Mouse (Mus musculus) intestine, embryonic 16.5 days (tissue): ENCODE measurements around the gene Klhl35. TPM values are rescaled to one million over a fixed set of nuclear protein-coding genes. Genes with fewer than 3 reads are reported as not detected.
"Not testable (repeated sequence)": the region's sequence is repeated elsewhere in the genome, so short reads cannot be mapped to it uniquely, and the experiment has no call there.

Experiments
- ATAC-seq: fragments of 200-750 bp; cut with Nextera tagmentation; 2 replicates; pipeline ENCODE4 v1.8.0; 2017; ENCODE audit warnings: moderate TSS enrichment, moderate library complexity
- H3K27ac ChIP-seq: fragments of 300-500 bp; sonication (generic); 2 replicates; pipeline ENCODE4 v1.5.1; 2014; ENCODE audit warnings: mild to moderate bottlenecking, low read length
- H3K27me3 ChIP-seq: fragments of 300-500 bp; sonication (generic); replicated peaks from 2 replicates; pipeline ENCODE4 v1.6.1; 2014; ENCODE audit warnings: low read length, control low read depth, mixed read lengths; ENCODE audit not compliant: control insufficient read depth, insufficient read depth
- H3K36me3 ChIP-seq: fragments of 300-500 bp; sonication (generic); 2 replicates; pipeline ENCODE4 v1.6.1; 2014; ENCODE audit warnings: low read length, control low read depth; ENCODE audit not compliant: control insufficient read depth, insufficient read depth
- H3K4me1 ChIP-seq: fragments of 300-500 bp; sonication (generic); 2 replicates; pipeline ENCODE4 v1.6.1; 2014; ENCODE audit warnings: low read length, control low read depth, mixed read lengths; ENCODE audit not compliant: control insufficient read depth, insufficient read depth
- H3K4me2 ChIP-seq: fragments of 300-500 bp; sonication (generic); 2 replicates; pipeline ENCODE4 v1.6.1; 2014; ENCODE audit warnings: low read depth, low read length, control low read depth
- H3K4me3 ChIP-seq: fragments of 300-500 bp; sonication (generic); 2 replicates; pipeline ENCODE4 v1.5.1; 2014; ENCODE audit warnings: mild to moderate bottlenecking, low read length
- H3K9ac ChIP-seq: fragments of 300-500 bp; sonication (generic); 2 replicates; pipeline ENCODE4 v1.6.1; 2014; ENCODE audit warnings: low read depth, low read length
- H3K9me3 ChIP-seq: fragments of 300-500 bp; sonication (generic); 2 replicates; pipeline ENCODE4 v1.6.1; 2016; ENCODE audit warnings: low read length, control low read depth; ENCODE audit not compliant: control insufficient read depth
- WGBS: fragments of 180-500 bp; shearing (Covaris S2); extraction: QIAGEN DNeasy Blood & Tissue Kit; methylation state at CpG from one replicate; pipeline ENCODE4 v1.1.7; 2014; 5-methylcytosine and 5-hydroxymethylcytosine counted together
- polyA plus RNA-seq: library from polyadenylated mRNA; unstranded; fragments of >200 nt; fragmentation: Nextera tagmentation; extraction: Ambion mirVana; gene quantifications from 2 replicates; pipeline ENCODE4 v1.2.1, GENCODE M21; 2015

Klhl35 gene
- polyA plus RNA-seq, 1 experiment from 2014 or later: 0.15 TPM

DNA sequence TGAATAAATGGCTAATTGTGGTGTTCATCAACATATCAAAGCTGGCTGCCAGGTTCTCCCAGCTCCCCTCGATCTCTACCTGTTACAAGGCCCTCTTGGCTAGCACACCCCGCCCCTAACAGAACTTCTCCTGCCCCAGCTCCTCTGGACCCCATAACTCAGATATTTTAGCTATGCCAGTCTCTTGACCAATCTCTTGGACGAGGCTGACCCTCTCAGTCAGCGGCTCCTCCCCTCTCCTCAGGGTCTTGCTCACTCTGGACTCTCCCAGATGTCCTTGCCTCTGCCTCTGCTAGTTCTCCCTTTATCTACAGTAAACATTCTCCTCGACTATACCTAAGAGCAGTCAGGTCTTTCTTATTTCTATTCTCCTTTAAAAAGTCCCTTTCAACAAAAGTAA, 34.9 kb downstream of the Klhl35 start:
- ATAC-seq: peak; percentile 71
- Histone ChIP-seq H3K4me2 (no peak overlapping the region), H3K9ac (no peak overlapping the region), H3K4me1 (no peaks in the 10 kb centered on the region), H3K27ac (no peak overlapping the region), H3K36me3 (no peaks in the 10 kb centered on the region), H3K4me3 (no peak overlapping the region), H3K27me3 (no peaks in the 10 kb centered on the region), H3K9me3 (no peaks in the 10 kb centered on the region)
- 26% methylated on average over 5 of the region's 5 CpGs for WGBS

DNA sequence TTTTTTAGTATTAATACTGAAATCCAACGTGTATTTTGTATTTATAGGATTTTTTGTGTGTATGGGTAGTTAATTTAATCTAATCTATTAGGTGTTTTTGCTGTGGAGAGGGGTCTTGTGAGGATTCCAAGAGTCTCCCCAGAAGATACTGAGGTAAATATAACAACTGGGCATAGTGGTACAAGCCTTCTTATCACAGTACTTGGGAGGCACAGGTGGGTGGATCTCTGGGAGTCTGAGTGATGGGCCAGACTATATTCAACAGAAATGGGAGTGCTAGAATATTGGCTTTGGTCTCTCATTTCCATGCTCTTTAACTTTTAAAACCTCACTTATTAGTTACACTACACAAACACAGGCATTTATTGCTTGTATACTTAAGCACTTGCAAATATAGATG, 35.3 kb downstream of the Klhl35 start:
- Histone ChIP-seq H3K4me2 (no peak overlapping the region), H3K36me3 (no peaks in the 10 kb centered on the region), H3K4me3 (no peak overlapping the region), H3K4me1 (no peaks in the 10 kb centered on the region), H3K9me3 (no peaks in the 10 kb centered on the region), H3K9ac (no peak overlapping the region), H3K27me3 (no peaks in the 10 kb centered on the region), H3K27ac (no peak overlapping the region)
- no peak for ATAC-seq
- WGBS: 48% methylated on average over 1 of the region's 1 CpGs

GRCm38 (mm10) chr7:99504556-99504955, 38.8 kb downstream of the Klhl35 start:
- Histone ChIP-seq H3K27me3 (no peaks in the 10 kb centered on the region), H3K4me3 (no peak overlapping the region), H3K9ac (no peak overlapping the region), H3K4me2 (no peak overlapping the region), H3K36me3 (no peaks in the 10 kb centered on the region), H3K4me1 (no peaks in the 10 kb centered on the region), H3K9me3 (no peaks in the 10 kb centered on the region), H3K27ac (no peak overlapping the region)
- no peak for ATAC-seq

- ATAC-seq, H3K27me3 ChIP-seq, H3K27ac ChIP-seq, H3K9ac ChIP-seq, H3K36me3 ChIP-seq, H3K4me3 ChIP-seq, H3K9me3 ChIP-seq, H3K4me2 ChIP-seq, H3K4me1 ChIP-seq: not testable (repeated sequence)
- WGBS: 13% methylated on average over 2 of the region's 2 CpGs
Observed at GRCm38 (mm10) chr7:99508187-99508586, 42.4 kb downstream of the Klhl35 start.

DNA sequence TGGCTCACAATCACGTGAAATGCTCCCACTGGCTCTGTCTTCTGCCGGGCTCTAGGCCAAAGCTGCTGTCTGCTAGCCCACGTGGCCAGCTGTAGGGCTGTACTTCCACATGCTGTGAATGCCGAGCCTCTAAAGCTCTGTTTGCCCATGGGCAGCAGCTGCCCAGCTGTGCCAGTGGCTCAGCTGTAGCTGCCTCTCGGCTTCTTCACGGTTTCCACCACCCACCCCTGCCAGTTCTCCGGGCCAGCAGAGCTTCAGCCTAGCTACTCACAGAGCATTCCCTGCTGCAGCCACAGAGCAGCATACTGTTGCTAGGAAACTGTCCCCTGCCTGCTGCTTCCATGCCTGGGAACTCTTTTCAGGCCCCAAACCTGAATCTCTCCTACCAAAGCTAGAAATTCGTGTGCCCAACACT, 44.3 kb downstream of the Klhl35 start:
- ATAC-seq: no peak
- Histone ChIP-seq H3K4me1 (0 out of 2 replicates have a peak, but pooled peaks cover 4% of the 10 kb centered on the region), H3K27ac (no peak overlapping the region), H3K27me3 (no peaks in the 10 kb centered on the region), H3K36me3 (no peaks in the 10 kb centered on the region), H3K4me2 (no peak overlapping the region), H3K9ac (no peak overlapping the region), H3K4me3 (no peak overlapping the region), H3K9me3 (no peaks in the 10 kb centered on the region)
- 15% methylated on average over 8 of the region's 8 CpGs for WGBS

DNA sequence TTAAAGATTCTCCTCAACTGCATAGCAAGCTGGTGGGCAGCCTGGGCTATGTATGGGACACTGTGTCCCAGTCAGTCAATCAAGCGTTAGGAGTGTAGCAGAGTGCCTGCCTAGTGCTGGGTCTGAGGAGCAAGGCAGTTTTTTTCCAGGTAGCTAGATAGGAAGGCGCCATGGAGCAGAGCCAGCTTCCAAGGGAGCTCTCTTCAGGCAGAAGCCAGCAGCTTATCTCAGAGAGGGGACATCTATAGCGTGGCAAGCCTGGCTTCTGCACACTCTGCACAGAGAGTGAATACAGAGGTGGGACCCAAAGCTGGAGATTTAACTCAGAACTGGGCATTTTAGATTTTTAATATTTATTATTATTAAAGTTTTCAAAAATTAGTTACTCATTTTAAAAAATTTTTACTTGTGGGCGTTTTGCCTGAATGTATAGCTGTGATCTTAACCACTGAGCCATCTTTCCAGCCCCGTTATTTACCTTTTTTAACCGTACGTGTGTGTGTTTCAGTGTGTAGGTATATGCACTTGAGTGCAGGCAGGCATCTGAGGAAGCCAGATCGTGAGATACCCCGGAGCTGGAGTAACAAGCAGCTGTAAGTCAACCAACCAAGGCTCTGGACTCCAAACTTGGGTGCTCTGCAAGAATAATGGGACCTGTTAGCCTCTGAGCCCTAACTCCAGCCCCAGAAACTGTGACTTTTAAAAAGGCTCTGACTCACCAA, 50.4 kb downstream of the Klhl35 start:
- no peak overlapping the region for H3K27ac ChIP-seq
- 70% methylated on average over 9 of the region's 9 CpGs for WGBS
- no peak; the same call in 1 of the 2 replicates for ATAC-seq

GRCm38 (mm10) chr7:99516814-99517157, 51.0 kb downstream of the Klhl35 start:
- Histone ChIP-seq H3K36me3 (no peaks in the 10 kb centered on the region), H3K27ac (no peak overlapping the region), H3K27me3 (no peaks in the 10 kb centered on the region), H3K9me3 (no peaks in the 10 kb centered on the region), H3K9ac (no peak overlapping the region), H3K4me3 (no peak overlapping the region), H3K4me2 (no peak overlapping the region), H3K4me1 (peaks cover 14% of the 10 kb centered on the region)
- ATAC-seq: peak; percentile 53
- 54% methylated on average over 3 of the region's 3 CpGs for WGBS

More for the DNA sequence above, 50.4 kb downstream of the Klhl35 start:
- Histone ChIP-seq H3K27me3 (no peaks in the 10 kb centered on the region), H3K36me3 (no peaks in the 10 kb centered on the region), H3K9me3 (no peaks in the 10 kb centered on the region), H3K9ac (no peak overlapping the region), H3K4me1 (peaks cover 14% of the 10 kb centered on the region), H3K4me3 (no peak overlapping the region), H3K4me2 (no peak overlapping the region)

DNA sequence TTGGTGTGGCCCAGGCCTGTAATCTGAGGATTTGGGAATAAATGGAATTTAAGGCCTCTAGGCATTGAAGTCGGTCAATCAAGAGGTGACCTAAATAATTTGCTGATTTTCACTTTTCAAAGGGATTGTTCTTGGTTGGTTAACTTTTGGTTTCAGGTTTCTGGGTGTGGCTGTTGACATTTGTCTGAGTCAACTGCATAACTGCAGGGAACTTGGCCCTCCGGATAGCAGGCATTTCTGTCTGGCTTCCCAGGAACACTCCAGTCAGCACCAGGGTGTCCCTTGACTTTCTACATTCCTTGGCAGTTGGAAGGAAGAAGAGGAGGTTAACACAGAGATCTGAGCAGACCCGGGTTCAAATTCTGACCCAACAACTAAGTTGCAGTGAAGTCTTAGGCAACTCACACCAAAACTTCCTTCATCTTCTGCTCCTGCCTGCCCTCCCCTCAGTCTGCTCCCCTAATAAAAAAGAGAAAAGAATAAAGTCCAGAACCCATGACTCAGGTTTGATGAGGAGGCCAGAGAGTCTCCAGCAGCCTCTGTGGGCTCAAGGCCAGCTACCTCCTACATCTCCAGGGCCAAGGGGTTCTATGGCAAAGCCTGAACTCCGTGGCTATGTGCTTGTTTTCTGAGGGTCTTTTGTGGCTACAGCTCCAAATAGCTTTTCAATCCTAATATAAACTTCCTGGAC, 53.3 kb downstream of the Klhl35 start:
- H3K27me3 ChIP-seq: no peaks in the 10 kb centered on the region
- peak overlapping the region; percentile 65 for H3K27ac ChIP-seq
- 46% methylated on average over 4 of the region's 4 CpGs for WGBS
- H3K4me2 ChIP-seq: no peak overlapping the region
- no peak overlapping the region for H3K4me3 ChIP-seq
- peaks cover 21% of the 10 kb centered on the region for H3K4me1 ChIP-seq
- no peak overlapping the region for H3K9ac ChIP-seq
- H3K9me3 ChIP-seq: no peaks in the 10 kb centered on the region
- no peaks in the 10 kb centered on the region for H3K36me3 ChIP-seq
- ATAC-seq: peak; percentile 76

DNA sequence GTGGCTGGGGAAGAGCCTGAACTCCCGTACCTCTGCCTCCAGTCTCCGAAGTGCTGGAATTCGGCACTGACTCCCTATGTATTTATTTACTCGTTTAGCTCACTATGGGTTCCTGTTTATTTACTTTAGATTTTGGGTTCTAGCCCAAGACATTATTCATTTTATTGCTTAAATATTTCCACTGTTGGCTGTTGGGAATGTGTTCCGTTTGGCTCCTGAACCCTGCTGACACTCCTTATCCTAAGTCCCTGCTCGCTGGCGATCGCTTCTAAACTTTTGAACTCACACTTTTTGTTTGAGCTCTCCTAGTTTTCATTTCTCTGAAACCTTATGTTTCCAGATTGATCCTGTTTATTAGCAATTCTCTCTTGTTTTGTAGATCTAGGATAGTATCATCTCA, 57.3 kb downstream of the Klhl35 start:
- no peaks in the 10 kb centered on the region for H3K36me3 ChIP-seq
- WGBS: 56% methylated on average over 8 of the region's 8 CpGs
- no peak overlapping the region for H3K4me3 ChIP-seq
- ATAC-seq: no peak
- H3K27ac ChIP-seq: no peak overlapping the region
- H3K9me3 ChIP-seq: no peaks in the 10 kb centered on the region
- H3K4me2 ChIP-seq: no peak overlapping the region
- H3K9ac ChIP-seq: no peak overlapping the region
- H3K4me1 ChIP-seq: peaks cover 18% of the 10 kb centered on the region
- H3K27me3 ChIP-seq: no peaks in the 10 kb centered on the region
